Mouse (Mus musculus) midbrain, embryonic 14.5 days (tissue): ENCODE measurements around the gene Chst13. TPM values are rescaled to one million over a fixed set of nuclear protein-coding genes. Genes with fewer than 3 reads are reported as not detected.

Experiments used
- ATAC-seq: fragments of 200-750 bp; cut with Nextera tagmentation; 2 replicates; pipeline ENCODE4 v1.8.0; 2017; ENCODE audit warnings: moderate number of reproducible peaks, moderate library complexity; ENCODE audit not compliant: low FRiP score, low TSS enrichment
- DNase-seq: peaks from one replicate; pipeline ENCODE4 v3.0.0-alpha.2; 2015
- H3K27ac ChIP-seq: fragments of 300-500 bp; sonication (generic); replicated peaks from 2 replicates; pipeline ENCODE4 v1.5.1; 2014; ENCODE audit warnings: mild to moderate bottlenecking, low read depth, low read length, moderate library complexity
- H3K27me3 ChIP-seq: fragments of 300-500 bp; sonication (generic); 2 replicates; pipeline ENCODE4 v1.6.1; 2014; ENCODE audit warnings: low read length, control low read depth, mixed read lengths; ENCODE audit not compliant: control insufficient read depth, insufficient read depth
- H3K36me3 ChIP-seq: fragments of 300-500 bp; sonication (generic); 2 replicates; pipeline ENCODE4 v1.6.1; 2014; ENCODE audit warnings: low read length, control low read depth; ENCODE audit not compliant: control insufficient read depth, insufficient read depth
- H3K4me1 ChIP-seq: fragments of 300-500 bp; sonication (generic); 2 replicates; pipeline ENCODE4 v1.6.1; 2014; ENCODE audit warnings: mild to moderate bottlenecking, antibody characterized with exemption, low read length, control low read depth; ENCODE audit not compliant: control insufficient read depth, insufficient read depth
- H3K4me2 ChIP-seq: fragments of 300-500 bp; sonication (generic); 2 replicates; pipeline ENCODE4 v1.6.1; 2014; ENCODE audit warnings: mild to moderate bottlenecking, low read length, moderate library complexity
- H3K4me3 ChIP-seq: fragments of 300-500 bp; sonication (generic); replicated peaks from 2 replicates; pipeline ENCODE4 v1.5.1; 2014; ENCODE audit warnings: low read depth, low read length
- H3K9ac ChIP-seq: fragments of 300-500 bp; sonication (generic); replicated peaks from 2 replicates; pipeline ENCODE4 v1.6.1; 2014; ENCODE audit warnings: mild to moderate bottlenecking, low read length, moderate library complexity
- H3K9me3 ChIP-seq: fragments of 300-500 bp; sonication (generic); 2 replicates; pipeline ENCODE4 v1.6.1; 2016; ENCODE audit warnings: low read length, control low read depth, mixed read lengths; ENCODE audit not compliant: control insufficient read depth
- WGBS: fragments of 180-500 bp; shearing (Covaris S2); extraction: QIAGEN DNeasy Blood & Tissue Kit; methylation state at CpG from one replicate; pipeline ENCODE4 v1.1.7; 2014; 5-methylcytosine and 5-hydroxymethylcytosine counted together
- polyA plus RNA-seq: library from polyadenylated mRNA; unstranded; fragments of >200 nt; fragmentation: Nextera tagmentation; extraction: Ambion mirVana; gene quantifications from 2 replicates; pipeline ENCODE4 v1.2.1, GENCODE M21; 2014

Chst13 gene
- polyA plus RNA-seq, 1 experiment from 2014 or later, result not detected

GRCm38 (mm10) chr6:90358142-90358541, 33.2 kb upstream of the Chst13 start:
- Histone ChIP-seq H3K4me2 (no peak overlapping the region), H3K27me3 (no peaks in the 10 kb centered on the region), H3K36me3 (no peaks in the 10 kb centered on the region), H3K4me1 (no peaks in the 10 kb centered on the region), H3K9me3 (no peaks in the 10 kb centered on the region), H3K27ac (no peak overlapping the region), H3K4me3 (no peak overlapping the region), H3K9ac (no peak overlapping the region)
- 73% methylated on average over 5 of the region's 5 CpGs for WGBS
- DNase-seq (no peak), ATAC-seq (no peak)

GRCm38 (mm10) chr6:90350011-90350410, 25.0 kb upstream of the Chst13 start:
- Histone ChIP-seq H3K36me3 (no peaks in the 10 kb centered on the region), H3K27me3 (no peaks in the 10 kb centered on the region), H3K9me3 (no peaks in the 10 kb centered on the region), H3K9ac (no peak overlapping the region), H3K27ac (no peak overlapping the region), H3K4me3 (no peak overlapping the region), H3K4me2 (no peak overlapping the region), H3K4me1 (no peaks in the 10 kb centered on the region)
- 74% methylated on average over 2 of the region's 2 CpGs for WGBS
- DNase-seq, result no peak
- ATAC-seq, result no peak

- ATAC-seq, result no peak
Measured at GRCm38 (mm10) chr6:90348500-90348899, 23.5 kb upstream of the Chst13 start.

DNA sequence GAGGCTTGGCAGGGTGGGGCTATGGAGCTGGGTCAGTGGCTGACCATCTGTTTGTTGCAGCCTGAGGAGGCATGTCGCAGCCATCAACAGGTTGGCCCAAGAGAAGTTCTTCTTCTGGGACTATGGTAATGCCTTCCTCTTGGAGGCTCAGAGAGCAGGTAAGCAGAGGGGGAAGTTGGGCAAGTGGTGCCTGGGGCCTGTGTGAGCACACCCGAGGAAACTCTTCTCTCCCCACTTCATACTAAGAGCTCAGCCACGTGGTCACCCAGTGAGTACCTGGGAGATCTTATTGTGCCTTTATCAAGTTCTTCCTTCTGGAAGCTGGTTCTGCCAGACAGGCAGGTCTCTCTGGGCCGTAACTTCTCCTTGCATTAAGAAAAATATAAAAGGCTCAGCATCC, 22.2 kb upstream of the Chst13 start:
- H3K9me3 ChIP-seq, result no peaks in the 10 kb centered on the region
- ATAC-seq, result no peak

More at GRCm38 (mm10) chr6:90348500-90348899, 23.5 kb upstream of the Chst13 start:
- Histone ChIP-seq H3K4me2 (no peak overlapping the region), H3K9me3 (no peaks in the 10 kb centered on the region), H3K4me1 (no peaks in the 10 kb centered on the region), H3K27ac (no peak overlapping the region), H3K27me3 (no peaks in the 10 kb centered on the region), H3K9ac (no peak overlapping the region), H3K4me3 (no peak overlapping the region), H3K36me3 (no peaks in the 10 kb centered on the region)
- DNase-seq, result no peak
- WGBS, result 87% methylated on average over 4 of the region's 4 CpGs

GRCm38 (mm10) chr6:90342343-90342742, 17.4 kb upstream of the Chst13 start:
- Histone ChIP-seq H3K9me3 (no peaks in the 10 kb centered on the region), H3K27ac (no peak overlapping the region), H3K4me1 (no peaks in the 10 kb centered on the region), H3K27me3 (no peaks in the 10 kb centered on the region), H3K36me3 (no peaks in the 10 kb centered on the region), H3K9ac (no peak overlapping the region), H3K4me2 (no peak overlapping the region), H3K4me3 (no peak overlapping the region)
- ATAC-seq (no peak), DNase-seq (no peak)
- 73% methylated on average over 2 of the region's 2 CpGs for WGBS

More for the DNA sequence above, 22.2 kb upstream of the Chst13 start:
- Histone ChIP-seq H3K4me2 (no peak overlapping the region), H3K27ac (no peak overlapping the region), H3K9ac (no peak overlapping the region), H3K27me3 (no peaks in the 10 kb centered on the region), H3K36me3 (no peaks in the 10 kb centered on the region), H3K4me3 (no peak overlapping the region), H3K4me1 (no peaks in the 10 kb centered on the region)
- WGBS, result 85% methylated on average over 4 of the region's 4 CpGs
- DNase-seq, result no peak

GRCm38 (mm10) chr6:90334244-90334643, 9.3 kb upstream of the Chst13 start:
- Histone ChIP-seq H3K36me3 (no peaks in the 10 kb centered on the region), H3K9me3 (no peaks in the 10 kb centered on the region), H3K27ac (no peak overlapping the region), H3K27me3 (no peaks in the 10 kb centered on the region), H3K4me1 (no peaks in the 10 kb centered on the region), H3K9ac (no peak overlapping the region), H3K4me3 (no peak overlapping the region), H3K4me2 (no peak overlapping the region)
- ATAC-seq (no peak), DNase-seq (no peak)
- WGBS, result 79% methylated on average over 3 of the region's 3 CpGs

DNA sequence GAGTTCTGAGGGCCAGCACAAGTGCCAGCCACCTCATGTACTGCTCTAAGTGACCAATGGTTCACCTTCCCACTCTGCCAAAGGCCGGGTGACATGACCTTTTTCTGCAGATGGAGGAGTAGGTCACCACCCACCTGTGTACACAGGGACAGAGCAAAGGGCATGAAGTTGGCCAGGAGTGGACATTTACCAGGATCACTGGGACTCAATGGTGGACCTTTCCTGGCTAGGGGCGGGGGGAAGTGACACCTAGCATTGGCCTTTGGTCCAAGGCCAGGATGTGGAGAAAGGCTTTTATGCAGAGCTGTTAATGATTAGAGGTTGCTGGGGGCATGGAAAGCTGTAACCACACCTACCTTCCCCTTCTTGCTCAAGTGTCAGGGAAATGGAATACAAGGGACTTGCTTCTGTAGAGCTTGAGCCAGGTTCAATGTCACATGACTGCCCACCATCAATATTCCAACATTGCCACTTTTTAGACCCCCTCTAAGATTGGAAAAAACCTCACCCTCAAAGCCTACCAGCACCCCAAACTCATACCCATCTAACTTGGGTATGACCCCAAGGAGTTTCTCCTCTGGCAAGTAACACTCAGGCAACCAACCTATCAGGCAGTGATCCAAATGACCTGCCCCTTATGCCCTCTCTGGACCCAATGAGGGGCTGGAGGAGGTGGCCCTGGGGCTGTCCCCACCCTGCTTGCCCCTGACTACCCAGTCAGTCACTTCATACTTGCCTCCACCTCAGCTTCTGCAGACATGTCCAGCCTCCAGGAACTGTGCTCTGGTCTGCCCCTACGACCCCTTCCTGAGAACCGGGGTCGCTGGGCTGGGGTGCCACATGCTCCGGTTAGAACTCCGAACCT, 7.8 kb upstream of the Chst13 start, which contains the start of gene Uroc1:
Uroc1 (plus strand) TSS at position 724 of the 865 bp plus-strand sequence.
- H3K27ac ChIP-seq, result no peak within 1 kb of the TSS
- no peak for DNase-seq
- H3K9me3 ChIP-seq, result no peaks in the 10 kb centered on the region
- no peaks in the 10 kb centered on the region for H3K36me3 ChIP-seq
- no peaks in the 10 kb centered on the region for H3K27me3 ChIP-seq
- 83% methylated on average over 7 of the region's 7 CpGs for WGBS
- H3K4me3 ChIP-seq, result no peak within 1 kb of the TSS
- ATAC-seq, result no peak
- H3K9ac ChIP-seq, result no peak within 1 kb of the TSS
- H3K4me2 ChIP-seq, result no peak within 1 kb of the TSS
- no peaks in the 10 kb centered on the region for H3K4me1 ChIP-seq

- no peak overlapping the region for H3K4me3 ChIP-seq
- DNase-seq (peak; percentile 60), ATAC-seq (no peak)
- H3K27ac ChIP-seq, result no peak overlapping the region
- H3K4me2 ChIP-seq, result no peak overlapping the region
- H3K4me1 ChIP-seq, result no peaks in the 10 kb centered on the region
- H3K36me3 ChIP-seq, result no peaks in the 10 kb centered on the region
- no peak overlapping the region for H3K9ac ChIP-seq
- H3K9me3 ChIP-seq, result no peaks in the 10 kb centered on the region
- 13% methylated on average over 1 of the region's 1 CpGs for WGBS
- no peaks in the 10 kb centered on the region for H3K27me3 ChIP-seq
Measured at GRCm38 (mm10) chr6:90329953-90330352, 5.0 kb upstream of the Chst13 start.

DNA sequence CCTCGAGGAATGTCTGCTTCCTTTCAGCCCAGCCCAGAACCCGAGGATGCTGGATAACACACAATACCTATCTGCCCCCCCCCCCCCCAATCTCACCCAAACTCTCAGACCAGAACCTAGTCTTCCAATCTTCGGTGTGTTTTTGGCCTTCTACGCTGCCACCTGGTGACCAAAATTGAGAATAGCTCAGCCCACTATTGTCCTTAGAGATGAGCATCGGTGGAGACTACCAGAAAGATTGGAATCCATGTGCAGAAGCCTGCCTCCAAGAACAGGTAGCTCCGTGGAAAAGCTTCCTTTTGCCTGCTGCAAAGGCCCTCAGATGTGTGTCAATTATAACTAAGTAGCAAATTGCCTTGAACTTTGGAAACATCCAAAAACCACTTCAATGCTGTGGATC, 2.7 kb upstream of the Chst13 start:
- DNase-seq, result peak; percentile 63
- ATAC-seq, result no peak; the same call in 1 of the 2 replicates
- Histone ChIP-seq H3K36me3 (no peaks in the 10 kb centered on the region), H3K9me3 (no peaks in the 10 kb centered on the region), H3K27ac (no peak overlapping the region), H3K4me3 (no peak overlapping the region), H3K4me1 (no peaks in the 10 kb centered on the region), H3K9ac (no peak overlapping the region), H3K27me3 (no peaks in the 10 kb centered on the region), H3K4me2 (no peak overlapping the region)
- 22% methylated on average over 6 of the region's 6 CpGs for WGBS
